Mouse (Mus musculus) embryonic facial prominence, embryonic 15.5 days (tissue): ENCODE data around the gene Hist1h2bq. TPM values are rescaled to one million over a fixed set of nuclear protein-coding genes. Genes with fewer than 3 reads are reported as not detected.
A peak's percentile ranks its signal among the peaks of the same experiment; 100 is the strongest.
"Not testable (repeated sequence)": the region's sequence is repeated elsewhere in the genome, so short reads cannot be mapped to it uniquely, and the experiment has no call there.

Experiments used
- ATAC-seq: fragments of 200-750 bp; cut with Nextera tagmentation; 2 replicates; pipeline ENCODE4 v1.8.0; 2017; ENCODE audit warnings: low read depth, moderate TSS enrichment; ENCODE audit not compliant: insufficient number of reproducible peaks, low FRiP score, low TSS enrichment
- H3K27ac ChIP-seq: fragments of 300-500 bp; sonication (generic); replicated peaks from 2 replicates; pipeline ENCODE4 v1.5.1; 2015; ENCODE audit warnings: mild to moderate bottlenecking, inconsistent platforms
- H3K27me3 ChIP-seq: fragments of 300-500 bp; sonication (generic); 2 replicates; pipeline ENCODE4 v1.6.1; 2015; ENCODE audit warnings: inconsistent platforms
- H3K36me3 ChIP-seq: fragments of 300-500 bp; sonication (generic); 2 replicates; pipeline ENCODE4 v1.6.1; 2015; ENCODE audit warnings: mild to moderate bottlenecking, inconsistent platforms
- H3K4me1 ChIP-seq: fragments of 300-500 bp; sonication (generic); 2 replicates; pipeline ENCODE4 v1.6.1; 2015; ENCODE audit warnings: inconsistent platforms
- H3K4me2 ChIP-seq: fragments of 300-500 bp; sonication (generic); replicated peaks from 2 replicates; pipeline ENCODE4 v1.6.1; 2015; ENCODE audit warnings: mild to moderate bottlenecking, inconsistent platforms
- H3K4me3 ChIP-seq: fragments of 300-500 bp; sonication (generic); replicated peaks from 2 replicates; pipeline ENCODE4 v1.5.1; 2015; ENCODE audit warnings: mild to moderate bottlenecking, inconsistent platforms
- H3K9ac ChIP-seq: fragments of 300-500 bp; sonication (generic); 2 replicates; pipeline ENCODE4 v1.6.1; 2015; ENCODE audit warnings: inconsistent platforms
- H3K9me3 ChIP-seq: fragments of 300-500 bp; sonication (generic); replicated peaks from 2 replicates; pipeline ENCODE4 v1.6.1; 2016; ENCODE audit warnings: inconsistent platforms
- WGBS: fragments of 180-500 bp; shearing (Covaris S2); methylation state at CpG from one replicate; pipeline ENCODE4 v1.1.7; 2015; 5-methylcytosine and 5-hydroxymethylcytosine counted together
- polyA plus RNA-seq: library from polyadenylated mRNA; unstranded; fragments of >200 nt; fragmentation: Nextera tagmentation; extraction: Ambion mirVana; gene quantifications from 2 replicates; pipeline ENCODE4 v1.2.1, GENCODE M21; 2015

Hist1h2bq gene
- 12.0 and 14.0 TPM in 2 replicates for polyA plus RNA-seq

GRCm38 (mm10) chr13:21810073-21810472 is at the start of gene Hist1h2bq, which contains the start of gene Hist1h2ao:
Gene Hist1h2bq (minus strand): TSS chr13:21810197.
Gene Hist1h2ao (plus strand): TSS chr13:21810465.
- WGBS, result no CpG with 5 or more reads among the region's 23 CpGs
- not testable (repeated sequence) for H3K9ac ChIP-seq, H3K36me3 ChIP-seq, H3K4me1 ChIP-seq, H3K9me3 ChIP-seq, H3K4me3 ChIP-seq, H3K4me2 ChIP-seq, H3K27ac ChIP-seq, H3K27me3 ChIP-seq
- peak; percentile 96 for ATAC-seq

DNA sequence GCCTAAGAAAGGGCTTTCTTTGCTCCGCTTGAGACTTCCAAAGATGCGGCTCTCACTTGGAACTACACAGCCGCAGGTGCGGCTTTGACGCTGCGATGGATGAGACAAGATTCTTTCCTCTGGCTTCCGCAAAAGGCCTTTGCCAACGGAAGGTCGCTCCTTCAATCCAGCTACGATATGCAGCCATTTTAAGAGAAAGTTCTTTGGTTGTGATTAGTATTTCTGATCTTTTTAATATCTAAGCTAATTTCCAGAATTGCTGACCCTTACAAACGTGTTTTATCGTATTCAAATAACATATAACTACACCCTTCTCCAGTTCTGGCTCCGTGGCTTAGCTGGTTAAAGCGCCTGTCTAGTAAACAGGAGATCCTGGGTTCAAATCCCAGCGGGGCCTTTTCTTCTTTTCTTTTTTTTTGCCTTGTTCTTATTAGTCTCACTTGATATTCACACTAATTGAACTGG is 45.7 kb upstream of the Hist1h2bq start:
- H3K4me2 ChIP-seq, result peak overlapping the region; percentile 50
- ATAC-seq, result no peak
- H3K4me3 ChIP-seq, result peak overlapping the region; percentile 45
- H3K36me3 ChIP-seq, result no peaks in the 10 kb centered on the region
- no peaks in the 10 kb centered on the region for H3K27me3 ChIP-seq
- H3K27ac ChIP-seq, result no peak overlapping the region
- 2% methylated on average over 15 of the region's 15 CpGs for WGBS
- H3K4me1 ChIP-seq, result no peaks in the 10 kb centered on the region
- H3K9ac ChIP-seq, result no peak overlapping the region
- no peaks in the 10 kb centered on the region for H3K9me3 ChIP-seq

DNA sequence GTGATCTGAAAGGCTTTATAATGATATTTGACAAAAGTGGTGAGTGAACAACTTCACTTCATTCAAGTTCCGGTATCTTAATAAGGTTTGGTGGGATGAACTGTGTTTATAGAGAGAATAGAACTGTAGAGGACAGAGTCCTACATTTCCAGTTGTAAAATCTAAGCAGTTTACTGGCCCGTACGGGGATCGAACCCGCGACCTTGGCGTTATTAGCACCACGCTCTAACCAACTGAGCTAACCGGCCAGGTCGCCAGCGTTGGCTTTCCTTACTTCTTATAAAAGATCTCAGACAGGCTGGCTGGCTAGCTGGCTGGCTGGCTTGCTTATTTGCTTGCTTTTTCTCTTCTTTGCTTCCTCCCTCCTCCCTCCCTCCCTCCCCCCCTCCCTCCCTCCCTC is 45.1 kb upstream of the Hist1h2bq start:
- Histone ChIP-seq H3K27me3 (no peaks in the 10 kb centered on the region), H3K36me3 (no peaks in the 10 kb centered on the region), H3K9me3 (no peaks in the 10 kb centered on the region), H3K4me3 (peak overlapping the region; percentile 45), H3K4me1 (no peaks in the 10 kb centered on the region), H3K27ac (no peak overlapping the region), H3K4me2 (peak overlapping the region; percentile 50), H3K9ac (no peak overlapping the region)
- 1% methylated on average over 11 of the region's 11 CpGs for WGBS
- no peak for ATAC-seq

- Histone ChIP-seq H3K4me1 (no peaks in the 10 kb centered on the region), H3K9me3 (no peaks in the 10 kb centered on the region), H3K27ac (no peak overlapping the region), H3K9ac (no peak overlapping the region), H3K27me3 (no peaks in the 10 kb centered on the region), H3K36me3 (no peaks in the 10 kb centered on the region), H3K4me2 (no peak overlapping the region), H3K4me3 (no peak overlapping the region)
- ATAC-seq, result no peak
- WGBS, result 55% methylated on average over 3 of the region's 3 CpGs
Observed at GRCm38 (mm10) chr13:21852215-21852945, 42.4 kb upstream of the Hist1h2bq start.

DNA sequence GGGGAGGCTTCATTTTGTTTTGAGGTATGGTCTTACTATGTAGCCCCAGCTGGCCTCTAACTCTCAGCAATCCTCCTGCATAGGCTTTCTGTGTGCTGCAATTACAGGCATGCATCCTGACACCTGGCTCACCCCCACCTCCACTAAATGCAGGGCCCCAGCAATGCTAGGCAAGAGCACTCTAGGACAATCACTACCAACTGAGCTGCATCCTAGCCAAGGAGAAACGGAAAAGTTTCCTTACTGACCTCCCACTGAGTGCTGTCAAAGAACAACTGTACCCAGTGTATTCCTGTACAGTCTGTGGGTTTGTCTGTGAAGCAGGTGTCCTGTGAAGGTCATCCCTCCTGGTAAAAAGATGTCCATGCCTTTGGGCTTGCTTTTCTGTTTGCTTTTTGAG is 40.7 kb upstream of the Hist1h2bq start:
- H3K9me3 ChIP-seq, H3K4me3 ChIP-seq, ATAC-seq, H3K27me3 ChIP-seq, H3K4me1 ChIP-seq, H3K9ac ChIP-seq, H3K4me2 ChIP-seq, H3K27ac ChIP-seq, H3K36me3 ChIP-seq: not testable (repeated sequence)
- WGBS, result 24% methylated on average over 1 of the region's 1 CpGs

DNA sequence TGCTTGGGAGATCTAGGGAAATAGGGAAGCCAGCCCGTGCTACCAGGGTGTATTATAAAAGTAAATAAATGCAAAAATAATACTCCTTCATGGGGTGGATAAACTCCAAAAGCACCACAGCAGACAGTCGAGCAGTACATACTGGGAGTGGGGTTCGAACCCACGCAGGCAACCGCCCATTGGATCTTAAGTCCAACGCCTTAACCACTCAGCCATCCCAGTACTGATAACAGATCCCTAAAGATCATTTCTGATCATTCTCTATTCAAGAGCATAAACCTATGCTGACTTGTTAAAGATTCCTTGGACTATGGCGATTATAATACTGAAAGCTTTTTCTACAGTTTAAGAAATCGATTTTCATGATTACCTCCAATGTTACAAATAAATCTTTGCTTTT is 37.9 kb upstream of the Hist1h2bq start:
- H3K27ac ChIP-seq, result no peak overlapping the region
- ATAC-seq, result no peak

GRCm38 (mm10) chr13:21846356-21846755 is 36.4 kb upstream of the Hist1h2bq start:
- not testable (repeated sequence) for H3K36me3 ChIP-seq, H3K27me3 ChIP-seq, H3K4me3 ChIP-seq, H3K9ac ChIP-seq, H3K4me1 ChIP-seq, ATAC-seq, H3K9me3 ChIP-seq, H3K27ac ChIP-seq, H3K4me2 ChIP-seq

More for the DNA sequence above, 37.9 kb upstream of the Hist1h2bq start:
- Histone ChIP-seq H3K9me3 (no peaks in the 10 kb centered on the region), H3K27me3 (no peaks in the 10 kb centered on the region), H3K4me1 (no peaks in the 10 kb centered on the region), H3K9ac (no peak overlapping the region), H3K4me2 (no peak overlapping the region), H3K4me3 (no peak overlapping the region), H3K36me3 (no peaks in the 10 kb centered on the region)
- WGBS, result 18% methylated on average over 8 of the region's 8 CpGs

DNA sequence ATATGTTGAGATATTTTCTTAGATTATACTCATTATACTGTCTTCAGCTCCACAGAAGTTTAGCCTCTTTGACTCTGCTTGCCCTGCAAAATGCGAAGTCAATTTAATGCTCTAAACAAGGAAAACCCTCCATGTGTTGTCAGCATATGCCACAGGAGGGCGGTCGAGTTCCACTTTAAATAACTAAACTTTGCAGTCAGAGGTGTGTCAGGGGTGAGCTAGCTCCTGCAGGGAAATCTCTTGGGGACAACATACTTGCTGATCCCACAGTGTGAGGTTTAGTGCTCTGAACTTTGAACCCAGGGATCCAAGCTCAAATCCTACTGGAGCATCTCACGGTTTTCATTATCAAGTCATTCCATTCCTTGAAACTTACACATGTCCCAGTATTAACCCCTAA is 30.5 kb upstream of the Hist1h2bq start:
- not testable (repeated sequence) for ATAC-seq, H3K9me3 ChIP-seq

GRCm38 (mm10) chr13:21833461-21833860 is 23.5 kb upstream of the Hist1h2bq start, which contains the start of the genes Hist1h2ap and Hist1h2br:
Gene Hist1h2ap (minus strand): TSS chr13:21833507.
Gene Hist1h2br (plus strand): TSS chr13:21833743.
- ATAC-seq, result peak; percentile 93
- WGBS, result no CpG with 5 or more reads among the region's 24 CpGs
- not testable (repeated sequence) for H3K27me3 ChIP-seq

More for the DNA sequence above, 30.5 kb upstream of the Hist1h2bq start:
- H3K27me3 ChIP-seq, H3K9ac ChIP-seq, H3K4me3 ChIP-seq, H3K4me1 ChIP-seq, H3K27ac ChIP-seq, H3K36me3 ChIP-seq, H3K4me2 ChIP-seq: not testable (repeated sequence)
- WGBS, result no CpG with 5 or more reads among the region's 4 CpGs

DNA sequence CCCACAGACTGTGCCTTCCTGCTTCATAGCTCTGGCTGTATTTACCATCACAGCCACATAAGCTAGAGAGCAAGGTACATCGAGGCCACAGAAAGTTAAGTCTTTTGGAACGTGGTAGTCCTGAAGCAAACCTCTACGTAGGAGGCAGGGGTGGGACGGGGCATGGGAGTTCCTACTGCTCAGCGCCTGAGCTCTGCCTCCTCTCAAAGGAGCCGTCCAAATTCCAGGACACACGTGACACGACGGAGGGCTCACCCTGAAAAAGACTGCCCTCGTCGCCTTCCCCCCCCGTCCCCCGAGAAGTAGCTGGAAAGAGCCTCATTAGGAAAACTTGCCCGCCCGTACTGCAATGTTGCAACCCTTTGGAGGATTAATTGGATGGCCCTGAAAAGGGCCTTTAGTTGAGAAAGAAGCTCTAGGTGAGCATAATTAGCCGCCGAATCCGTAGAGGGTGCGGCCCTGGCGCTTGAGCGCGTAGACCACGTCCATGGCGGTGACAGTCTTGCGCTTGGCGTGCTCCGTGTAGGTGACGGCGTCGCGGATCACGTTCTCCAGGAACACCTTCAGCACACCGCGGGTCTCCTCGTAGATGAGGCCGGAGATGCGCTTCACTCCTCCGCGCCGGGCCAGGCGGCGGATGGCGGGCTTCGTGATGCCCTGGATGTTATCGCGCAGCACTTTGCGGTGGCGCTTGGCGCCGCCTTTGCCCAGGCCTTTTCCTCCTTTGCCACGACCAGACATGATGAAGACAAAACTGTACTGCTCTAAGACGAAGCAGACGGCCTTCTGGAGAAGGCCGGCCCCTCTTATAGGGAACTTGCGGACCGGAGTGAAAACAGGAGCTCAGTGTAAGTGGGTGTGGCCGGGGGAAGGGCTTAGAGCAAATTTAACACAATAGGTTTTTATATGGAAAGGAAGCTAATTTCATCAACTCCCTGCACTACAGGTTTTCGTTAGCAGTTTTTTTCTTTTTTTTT is 21.7 kb upstream of the Hist1h2bq start, which contains the start of gene Hist1h4n:
Hist1h4n (minus strand) TSS at position 779 of the 977 bp plus-strand sequence.
- H3K36me3 ChIP-seq, H3K27me3 ChIP-seq, H3K4me1 ChIP-seq, H3K9me3 ChIP-seq, H3K9ac ChIP-seq, H3K27ac ChIP-seq: not testable (repeated sequence)
- ATAC-seq, result peak; percentile 87
- H3K4me2 ChIP-seq, result peak within 1 kb of the TSS; percentile 31; the same call in 1 of the 2 replicates
- peak within 1 kb of the TSS; percentile 25 for H3K4me3 ChIP-seq
- WGBS, result 0% methylated on average over 27 of the region's 58 CpGs

More at GRCm38 (mm10) chr13:21833461-21833860, 23.5 kb upstream of the Hist1h2bq start, which contains the start of the genes Hist1h2ap and Hist1h2br:
- not testable (repeated sequence) for H3K4me3 ChIP-seq, H3K36me3 ChIP-seq, H3K27ac ChIP-seq, H3K4me1 ChIP-seq, H3K9me3 ChIP-seq, H3K9ac ChIP-seq, H3K4me2 ChIP-seq

DNA sequence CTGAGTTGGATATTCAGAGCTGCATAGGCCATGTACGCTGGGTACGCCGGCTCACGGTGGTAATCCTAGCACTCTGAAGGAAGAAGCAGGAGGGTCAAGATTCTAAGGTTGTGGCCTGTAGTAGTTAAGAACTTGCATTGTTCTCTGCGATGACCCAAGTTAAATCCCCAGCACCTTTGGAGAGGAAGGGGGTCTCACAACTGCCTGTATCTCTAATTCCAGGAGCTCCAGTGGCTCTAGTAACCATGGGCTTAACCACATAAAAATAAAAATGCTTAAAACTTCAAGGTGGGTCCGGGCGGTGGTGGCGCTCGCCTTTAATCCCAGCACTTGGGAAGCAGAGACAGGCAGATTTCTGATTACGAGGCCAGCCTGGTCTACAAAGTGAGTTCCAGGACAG is 20.3 kb upstream of the Hist1h2bq start:
- Histone ChIP-seq H3K36me3 (no peaks in the 10 kb centered on the region; the same call in 1 of the 2 replicates), H3K27me3 (no peaks in the 10 kb centered on the region), H3K4me1 (no peaks in the 10 kb centered on the region), H3K4me3 (no peak overlapping the region), H3K4me2 (no peak overlapping the region), H3K9ac (no peak overlapping the region), H3K27ac (0 out of 2 replicates have a peak overlapping the region, but pooled peaks have one; percentile 11), H3K9me3 (no peaks in the 10 kb centered on the region)
- 82% methylated on average over 10 of the region's 10 CpGs for WGBS
- ATAC-seq, result no peak
